Mouse (Mus musculus): ENCODE data around the gene Kdm4b. TPM values are rescaled to one million over a fixed set of nuclear protein-coding genes. Genes with fewer than 3 reads are reported as not detected.

Kdm4b gene
- polyA plus RNA-seq, 1 experiment from 2014 or later = 22.4 TPM

DNA sequence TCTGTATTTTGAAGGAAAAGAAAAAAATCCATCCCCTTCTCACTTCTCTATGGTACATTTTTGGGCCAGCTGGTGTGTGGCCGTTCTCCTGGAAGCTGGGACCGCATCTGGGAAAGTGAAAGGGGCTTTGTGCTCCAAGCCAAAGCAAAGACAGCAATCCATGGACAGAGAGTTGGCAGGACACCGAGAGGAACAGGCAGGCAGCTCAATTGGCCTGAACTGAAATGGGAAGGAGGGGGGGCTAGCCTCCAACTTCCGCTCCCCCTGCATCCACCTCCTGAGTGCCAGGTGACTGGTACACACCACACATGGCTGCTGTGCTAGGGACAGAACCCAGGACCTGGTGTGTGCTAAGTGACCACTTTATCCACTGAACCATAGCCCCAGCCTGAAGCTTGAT, 43.1 kb upstream of the Kdm4b start:
- no peak for TF ChIP-seq CTCF (IDR thresholded peaks at IDR 0.05; ENCODE audit: low read depth)
- DNase-seq (ENCODE audit: low spot score) (no peak), ATAC-seq (replicated peaks; ENCODE audit: low FRiP score, low read depth) (no peak)
- H3K9ac ChIP-seq (ENCODE audit: low read depth, low read length) = no peak overlapping the region
- H3K36me3 ChIP-seq (ENCODE audit: insufficient read depth, low read length) = peaks cover 57% of the 10 kb centered on the region
- no peak overlapping the region for H3K27ac ChIP-seq
- no peaks in the 10 kb centered on the region for H3K27me3 ChIP-seq (ENCODE audit: insufficient read depth, low read length)
- WGBS = 87% methylated on average over 4 of the region's 4 CpGs
- no peak overlapping the region for H3K4me3 ChIP-seq (replicated peaks; ENCODE audit: low read depth, low read length)
- H3K4me2 ChIP-seq (ENCODE audit: low read length) = no peak overlapping the region
- H3K4me1 ChIP-seq (replicated peaks; ENCODE audit: insufficient read depth, low read length) = peaks cover 4% of the 10 kb centered on the region
- H3K9me3 ChIP-seq (replicated peaks; ENCODE audit: low read length) = no peaks in the 10 kb centered on the region

DNA sequence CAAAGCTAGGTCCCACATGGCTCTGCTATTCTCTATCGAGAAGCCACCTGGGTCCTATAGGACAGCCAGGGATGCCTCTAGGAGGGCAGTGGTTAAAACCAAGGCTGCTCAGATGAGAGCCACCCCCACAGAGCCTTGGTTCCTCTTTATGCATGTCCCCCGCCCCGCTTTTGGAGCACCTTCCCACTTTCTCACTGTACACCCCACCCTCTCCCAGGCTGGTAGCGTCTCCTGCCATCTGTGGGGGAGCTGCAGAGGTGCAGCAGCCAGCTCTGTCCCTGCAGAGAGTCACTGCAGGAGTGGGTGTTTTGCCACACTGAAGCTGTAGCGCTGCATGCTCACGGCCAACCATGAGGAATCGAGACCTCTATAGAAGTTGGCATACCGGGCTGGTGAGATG, 42.5 kb upstream of the Kdm4b start:
- H3K27me3 ChIP-seq (ENCODE audit: insufficient read depth, low read length) = no peaks in the 10 kb centered on the region
- peaks cover 55% of the 10 kb centered on the region for H3K36me3 ChIP-seq (ENCODE audit: insufficient read depth, low read length)
- H3K4me3 ChIP-seq (replicated peaks; ENCODE audit: low read depth, low read length) = no peak overlapping the region
- no peak overlapping the region for H3K27ac ChIP-seq
- H3K4me1 ChIP-seq (replicated peaks; ENCODE audit: insufficient read depth, low read length) = peaks cover 8% of the 10 kb centered on the region
- no peak overlapping the region for H3K9ac ChIP-seq (ENCODE audit: low read depth, low read length)
- H3K4me2 ChIP-seq (ENCODE audit: low read length) = no peak overlapping the region
- TF ChIP-seq CTCF (IDR thresholded peaks at IDR 0.05; ENCODE audit: low read depth) = no peak
- 90% methylated on average over 8 of the region's 8 CpGs for whole genome bisulfite sequencing
- no peak for DNase-seq (ENCODE audit: low spot score)
- no peaks in the 10 kb centered on the region for H3K9me3 ChIP-seq (replicated peaks; ENCODE audit: low read length)
- no peak for ATAC-seq (replicated peaks; ENCODE audit: low FRiP score, low read depth)

DNA sequence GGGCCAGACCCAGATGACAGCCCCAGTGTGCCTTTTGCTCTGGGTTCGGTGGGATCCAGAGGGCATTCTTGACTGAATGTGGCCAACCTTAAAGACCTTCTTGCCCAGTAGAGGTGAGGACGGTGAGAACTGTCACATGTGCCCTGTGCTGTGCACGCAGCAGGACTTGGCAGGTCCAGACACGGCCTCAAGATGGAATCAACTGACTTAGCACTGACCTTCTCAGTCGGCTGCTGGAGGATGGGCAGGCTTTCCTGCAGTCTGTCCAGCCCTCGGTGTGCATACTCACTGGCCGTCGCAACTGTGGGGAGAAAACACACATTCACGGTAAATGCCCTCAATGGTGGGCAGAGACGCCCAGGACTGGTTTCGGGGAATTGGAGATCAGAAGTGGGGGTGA, 39.9 kb upstream of the Kdm4b start:
- no peak overlapping the region for H3K4me2 ChIP-seq (ENCODE audit: low read length)
- H3K27ac ChIP-seq = no peak overlapping the region
- H3K4me3 ChIP-seq (replicated peaks; ENCODE audit: low read depth, low read length) = no peak overlapping the region
- H3K9me3 ChIP-seq (replicated peaks; ENCODE audit: low read length) = no peaks in the 10 kb centered on the region
- H3K9ac ChIP-seq (ENCODE audit: low read depth, low read length) = no peak overlapping the region
- peaks cover 23% of the 10 kb centered on the region for H3K4me1 ChIP-seq (replicated peaks; ENCODE audit: insufficient read depth, low read length)
- TF ChIP-seq CTCF (IDR thresholded peaks at IDR 0.05; ENCODE audit: low read depth) = no peak
- H3K36me3 ChIP-seq (ENCODE audit: insufficient read depth, low read length) = peaks cover 40% of the 10 kb centered on the region
- 93% methylated on average over 11 of the region's 11 CpGs for WGBS
- no peaks in the 10 kb centered on the region for H3K27me3 ChIP-seq (ENCODE audit: insufficient read depth, low read length)
- ATAC-seq (replicated peaks; ENCODE audit: low FRiP score, low read depth) = no peak
- DNase-seq (ENCODE audit: low spot score) = no peak

DNA sequence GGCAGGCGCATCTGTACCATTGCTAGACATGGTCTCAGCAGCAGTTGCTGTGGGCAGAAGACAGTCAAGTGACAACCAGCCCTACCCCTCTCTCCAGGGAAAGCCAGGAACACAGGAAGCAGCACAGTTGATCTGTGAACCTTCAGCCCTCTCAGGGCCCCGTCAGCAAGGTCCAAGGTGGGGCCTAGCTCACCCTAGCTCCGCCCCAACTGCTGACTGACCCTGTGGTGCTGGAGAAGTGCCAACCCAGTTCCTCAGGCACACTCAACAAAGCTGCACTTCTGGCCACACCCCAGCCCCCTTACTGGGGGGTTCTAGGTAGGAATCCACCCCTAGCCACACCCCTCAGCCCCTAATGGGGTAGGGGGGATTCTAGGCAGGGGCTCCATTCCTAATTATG, 38.0 kb upstream of the Kdm4b start:
- Histone ChIP-seq H3K9ac (ENCODE audit: low read depth, low read length) (peak overlapping the region; percentile 47; the same call in 1 of the 2 replicates), H3K4me3 (replicated peaks; ENCODE audit: low read depth, low read length) (no peak overlapping the region), H3K9me3 (replicated peaks; ENCODE audit: low read length) (no peaks in the 10 kb centered on the region), H3K36me3 (ENCODE audit: insufficient read depth, low read length) (peaks cover 33% of the 10 kb centered on the region), H3K27me3 (ENCODE audit: insufficient read depth, low read length) (no peaks in the 10 kb centered on the region), H3K27ac (peak overlapping the region; percentile 97), H3K4me2 (ENCODE audit: low read length) (peak overlapping the region; percentile 30), H3K4me1 (replicated peaks; ENCODE audit: insufficient read depth, low read length) (peaks cover 28% of the 10 kb centered on the region)
- DNase-seq (ENCODE audit: low spot score) (peak; percentile 65), ATAC-seq (replicated peaks; ENCODE audit: low FRiP score, low read depth) (peak; percentile 33)
- no peak for TF ChIP-seq CTCF (IDR thresholded peaks at IDR 0.05; ENCODE audit: low read depth)
- WGBS = 36% methylated on average over 3 of the region's 3 CpGs

DNA sequence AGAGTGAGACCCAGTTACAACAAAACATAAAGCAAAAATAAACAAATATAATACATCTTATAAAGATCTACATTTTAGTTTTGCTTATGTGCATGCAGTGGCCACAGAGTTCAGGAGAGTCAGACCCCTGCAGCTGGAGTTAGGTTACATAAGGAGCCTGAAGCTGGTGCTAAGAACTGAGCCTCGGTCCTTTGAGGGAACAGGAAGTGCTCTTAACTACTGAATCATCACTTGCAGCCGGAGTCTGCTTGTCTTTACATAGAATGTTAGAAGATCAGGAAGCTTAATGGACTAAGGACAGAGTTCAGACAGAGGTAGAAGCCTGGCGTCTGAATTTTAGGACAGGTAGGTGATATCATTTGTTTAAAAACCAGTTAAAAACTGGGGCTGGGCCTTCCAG, 37.0 kb upstream of the Kdm4b start:
- peaks cover 28% of the 10 kb centered on the region for H3K4me1 ChIP-seq (replicated peaks; ENCODE audit: insufficient read depth, low read length)
- H3K36me3 ChIP-seq (ENCODE audit: insufficient read depth, low read length) = peaks cover 25% of the 10 kb centered on the region
- peak overlapping the region; percentile 56 for H3K4me3 ChIP-seq (replicated peaks; ENCODE audit: low read depth, low read length)
- peak overlapping the region; percentile 78 for H3K4me2 ChIP-seq (ENCODE audit: low read length)
- 29% methylated on average over 3 of the region's 3 CpGs for WGBS
- no peak for ATAC-seq (replicated peaks; ENCODE audit: low FRiP score, low read depth)
- no peak for TF ChIP-seq CTCF (IDR thresholded peaks at IDR 0.05; ENCODE audit: low read depth)
- H3K27me3 ChIP-seq (ENCODE audit: insufficient read depth, low read length) = no peaks in the 10 kb centered on the region
- DNase-seq (ENCODE audit: low spot score) = no peak
- H3K27ac ChIP-seq = peak overlapping the region; percentile 97
- peak overlapping the region; percentile 71 for H3K9ac ChIP-seq (ENCODE audit: low read depth, low read length)
- H3K9me3 ChIP-seq (replicated peaks; ENCODE audit: low read length) = no peaks in the 10 kb centered on the region

DNA sequence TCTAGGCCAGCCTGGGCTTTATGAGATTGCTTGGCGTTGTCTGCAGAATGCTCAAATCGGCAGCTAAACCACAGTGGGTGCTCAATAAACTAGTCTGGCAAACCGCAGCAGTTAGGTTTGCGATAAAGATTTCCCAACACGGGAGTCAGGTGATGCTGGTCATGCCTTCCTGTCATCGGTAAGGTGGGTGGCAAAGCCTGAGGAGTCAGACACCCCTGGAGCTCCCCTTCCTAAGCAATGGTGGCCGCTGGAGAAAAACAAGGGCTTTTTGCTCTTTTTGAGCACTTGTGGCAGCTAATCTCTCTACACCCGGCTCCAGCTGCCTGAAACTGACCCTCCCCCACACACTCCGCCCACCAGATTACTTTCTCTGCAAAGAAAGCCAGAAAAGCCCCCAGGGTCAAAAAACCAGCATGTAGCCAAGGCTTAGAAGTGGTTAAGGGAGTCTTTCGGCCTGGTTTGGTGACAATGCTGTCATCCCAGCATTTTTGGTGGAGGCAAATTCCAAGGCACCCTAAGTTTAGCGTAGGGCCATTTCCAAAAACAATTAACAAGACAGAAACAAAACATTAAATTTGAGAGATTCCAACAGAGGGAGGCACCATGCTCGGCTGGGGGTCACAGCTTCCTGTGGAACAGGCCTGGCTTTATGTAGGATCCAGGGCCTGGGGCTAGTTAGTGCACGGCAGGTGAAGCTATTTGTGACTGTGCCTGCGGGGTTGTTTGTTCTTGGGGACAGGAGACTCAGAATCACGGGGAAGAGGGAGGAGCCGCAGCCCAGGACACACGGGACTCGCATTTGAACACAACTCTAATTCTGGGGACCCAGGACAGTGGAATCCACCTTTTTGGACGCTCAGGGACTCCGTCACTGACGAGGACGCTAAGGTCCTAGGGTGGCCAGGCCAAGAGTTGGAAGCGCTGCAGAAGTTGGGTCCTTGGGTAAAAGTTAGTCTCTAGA, 36.2 kb upstream of the Kdm4b start:
- Histone ChIP-seq H3K4me1 (replicated peaks; ENCODE audit: insufficient read depth, low read length) (peaks cover 28% of the 10 kb centered on the region), H3K4me3 (replicated peaks; ENCODE audit: low read depth, low read length) (peak overlapping the region; percentile 56), H3K36me3 (ENCODE audit: insufficient read depth, low read length) (peaks cover 18% of the 10 kb centered on the region), H3K9me3 (replicated peaks; ENCODE audit: low read length) (no peaks in the 10 kb centered on the region), H3K4me2 (ENCODE audit: low read length) (peak overlapping the region; percentile 78), H3K27me3 (ENCODE audit: insufficient read depth, low read length) (no peaks in the 10 kb centered on the region), H3K27ac (peak overlapping the region; percentile 97), H3K9ac (ENCODE audit: low read depth, low read length) (peak overlapping the region; percentile 71)
- ATAC-seq (replicated peaks; ENCODE audit: low FRiP score, low read depth) (peak; percentile 5; the same call in 1 of the 2 replicates), DNase-seq (ENCODE audit: low spot score) (peak; percentile 87)
- TF ChIP-seq CTCF (IDR thresholded peaks at IDR 0.05; ENCODE audit: low read depth) = no peak
- 4% methylated on average over 23 of the region's 23 CpGs for WGBS

All from kidney, postnatal 0 days (tissue).